Mouse (Mus musculus) liver, embryonic 14.5 days (tissue): Measurements from ENCODE around the gene Mrpl10. TPM values are rescaled to one million over a fixed set of nuclear protein-coding genes. Genes with fewer than 3 reads are reported as not detected.

ENCODE experiments used
- ATAC-seq: fragments of 200-750 bp; cut with Nextera tagmentation; 2 replicates; pipeline ENCODE4 v1.8.0; 2017; ENCODE audit warnings: moderate number of reproducible peaks, mild to moderate bottlenecking, moderate library complexity; ENCODE audit not compliant: insufficient read depth
- DNase-seq, 3 experiments: peaks; one replicate each; pipeline ENCODE4 v3.0.0-alpha.2; 2012 to 2013; ENCODE audit warnings: low read depth in 3 of 3, low spot score in 3 of 3
- H3K27ac ChIP-seq: fragments of 300-500 bp; sonication (generic); 2 replicates; pipeline ENCODE4 v1.5.1; 2014; ENCODE audit warnings: moderate library complexity, mild to moderate bottlenecking, control low read depth, inconsistent platforms
- H3K27me3 ChIP-seq: fragments of 300-500 bp; sonication (generic); 2 replicates; pipeline ENCODE4 v1.6.1; 2014; ENCODE audit warnings: mild to moderate bottlenecking, low read length, moderate library complexity; ENCODE audit not compliant: control insufficient read depth, insufficient read depth
- H3K36me3 ChIP-seq: fragments of 300-500 bp; sonication (generic); replicated peaks from 2 replicates; pipeline ENCODE4 v1.6.1; 2014; ENCODE audit warnings: low read depth; ENCODE audit not compliant: control insufficient read depth, insufficient read depth
- H3K4me1 ChIP-seq, 2 experiments: fragments of 200-500 bp in 1 of 2; fragments of 300-500 bp in 1 of 2; sonication (generic) in 1 of 2; replicated peaks; 2 replicates each; pipeline ENCODE4 v1.6.1; 2012 to 2014; ENCODE audit warnings: antibody characterized with exemption in 1 of 2, inconsistent platforms in 1 of 2, low read length in 1 of 2; ENCODE audit not compliant: control insufficient read depth in 2 of 2, insufficient read depth in 2 of 2
- H3K4me2 ChIP-seq: fragments of 300-500 bp; sonication (generic); 2 replicates; pipeline ENCODE4 v1.6.1; 2014; ENCODE audit warnings: low read depth, mild to moderate bottlenecking, control low read depth, moderate library complexity
- H3K4me3 ChIP-seq, 2 experiments: fragments of 200-500 bp in 1 of 2; fragments of 300-500 bp in 1 of 2; sonication (generic) in 1 of 2; 2 replicates each; pipeline ENCODE4 v1.5.1; 2012 to 2014; ENCODE audit warnings: low read depth in 2 of 2, low read length in 2 of 2, mild to moderate bottlenecking in 2 of 2, control low read depth in 1 of 2, inconsistent platforms in 1 of 2, moderate library complexity in 1 of 2; ENCODE audit not compliant: insufficient read depth in 1 of 2
- H3K9ac ChIP-seq: fragments of 300-500 bp; sonication (generic); replicated peaks from 2 replicates; pipeline ENCODE4 v1.6.1; 2014; ENCODE audit warnings: mild to moderate bottlenecking, control low read depth, moderate library complexity
- H3K9me3 ChIP-seq: fragments of 300-500 bp; sonication (generic); 2 replicates; pipeline ENCODE4 v1.6.1; 2016; ENCODE audit warnings: low read length, mixed read lengths; ENCODE audit not compliant: control insufficient read depth
- CTCF ChIP-seq: IDR thresholded peaks from 2 replicates; pipeline ENCODE4 v1.5.1; 2016; ENCODE audit warnings: antibody characterized with exemption, low read depth, control low read depth
- EP300 ChIP-seq: IDR thresholded peaks from 2 replicates; pipeline ENCODE4 v1.6.1; 2016; ENCODE audit warnings: antibody characterized with exemption, low read depth
- WGBS: fragments of 180-500 bp; shearing (Covaris S2); extraction: QIAGEN DNeasy Blood & Tissue Kit; methylation state at CpG from one replicate; pipeline ENCODE4 v1.1.7; 2014; ENCODE audit not compliant: insufficient replicate concordance; 5-methylcytosine and 5-hydroxymethylcytosine counted together
- polyA plus RNA-seq, 2 experiments: library from polyadenylated mRNA; depleted of rRNA in 1 of 2; stranded (reverse) in 1 of 2; unstranded in 1 of 2; fragments of >200 nt; fragmentation: Nextera tagmentation in 1 of 2; extraction: Ambion mirVana in 1 of 2; gene quantifications; 2 replicates each; pipeline versions ENCODE4 v1.2.1 to v1.2.3; 2012 to 2014

Gene Mrpl10
- polyA plus RNA-seq, 2 experiments: 29.1 to 34.9 TPM

GRCm38 (mm10) chr11:97021121-97021765 is 20.1 kb upstream of the Mrpl10 start:
- Histone ChIP-seq H3K4me2 (peak overlapping the region; percentile 82), H3K4me1 (no peaks in the 10 kb centered on the region; a peak in 1 of 4 replicates), H3K9me3 (no peaks in the 10 kb centered on the region), H3K27ac (no peak overlapping the region), H3K9ac (no peak overlapping the region), H3K36me3 (no peaks in the 10 kb centered on the region), H3K27me3 (peaks cover 85% of the 10 kb centered on the region), H3K4me3 (peak overlapping the region in 1 of 2 experiments; percentile 56; a peak in 2 of 4 replicates)
- ATAC-seq (no peak), DNase-seq (no peak)
- no peak for TF ChIP-seq CTCF
- TF ChIP-seq EP300: no peak
- 3% methylated on average over 27 of the region's 27 CpGs for WGBS

- Histone ChIP-seq H3K9ac (peak overlapping the region; percentile 34; the same call in 1 of the 2 replicates), H3K4me2 (peak overlapping the region; percentile 82), H3K4me3 (peak overlapping the region; percentile 37 to 56), H3K36me3 (no peaks in the 10 kb centered on the region), H3K27ac (no peak overlapping the region), H3K27me3 (peaks cover 77% of the 10 kb centered on the region), H3K9me3 (no peaks in the 10 kb centered on the region), H3K4me1 (no peaks in the 10 kb centered on the region; a peak in 1 of 4 replicates)
- ATAC-seq (peak; percentile 50; the same call in 1 of the 2 replicates), DNase-seq (peak in 1 of 3 experiments; percentile 22)
- WGBS: under 1% methylated on average over 50 of the region's 50 CpGs
- TF ChIP-seq CTCF: peak; percentile 74
- TF ChIP-seq EP300: no peak
Measured at GRCm38 (mm10) chr11:97021873-97022484, 19.4 kb upstream of the Mrpl10 start.

- Histone ChIP-seq H3K36me3 (no peaks in the 10 kb centered on the region), H3K9ac (no peak overlapping the region), H3K4me3 (no peak overlapping the region), H3K4me2 (no peak overlapping the region), H3K4me1 (no peaks in the 10 kb centered on the region; a peak in 1 of 4 replicates), H3K27ac (no peak overlapping the region), H3K9me3 (no peaks in the 10 kb centered on the region), H3K27me3 (peaks cover 49% of the 10 kb centered on the region)
- no peak for TF ChIP-seq CTCF
- no peak for TF ChIP-seq EP300
- ATAC-seq (no peak), DNase-seq (no peak)
- 54% methylated on average over 10 of the region's 10 CpGs for WGBS
Measured at GRCm38 (mm10) chr11:97024977-97025376, 16.4 kb upstream of the Mrpl10 start.

- Histone ChIP-seq H3K4me1 (peaks cover 0 to 3% of the 10 kb centered on the region in 2 experiments; a peak in 2 of 4 replicates), H3K9me3 (no peaks in the 10 kb centered on the region), H3K9ac (peak overlapping the region; percentile 55), H3K4me3 (peak overlapping the region in 1 of 2 experiments; percentile 31; a peak in 2 of 4 replicates), H3K27me3 (peaks cover 41% of the 10 kb centered on the region), H3K4me2 (peak overlapping the region; percentile 62), H3K36me3 (no peaks in the 10 kb centered on the region), H3K27ac (no peak overlapping the region)
- peak; percentile 66 to 71 (median 68) for DNase-seq
- no peak for TF ChIP-seq EP300
- peak; percentile 98 for TF ChIP-seq CTCF
- WGBS: 6% methylated on average over 17 of the region's 17 CpGs
- peak; percentile 40 for ATAC-seq
Measured at GRCm38 (mm10) chr11:97025721-97026344, 15.5 kb upstream of the Mrpl10 start.
